Mouse (Mus musculus) heart, embryonic 11.5 days (tissue): ENCODE data around the gene Zfp784. TPM values are rescaled to one million over a fixed set of nuclear protein-coding genes. Genes with fewer than 3 reads are reported as not detected.

Source experiments
- ATAC-seq: fragments of 200-750 bp; cut with Nextera tagmentation; replicated peaks from 2 replicates; pipeline ENCODE4 v1.8.0; 2017; ENCODE audit warnings: moderate library complexity; ENCODE audit not compliant: insufficient number of reproducible peaks, low FRiP score, low TSS enrichment
- H3K27ac ChIP-seq: fragments of 300-500 bp; sonication (generic); 2 replicates; pipeline ENCODE4 v1.5.1; 2014; ENCODE audit warnings: mild to moderate bottlenecking, low read depth, low read length
- H3K27me3 ChIP-seq: fragments of 300-500 bp; sonication (generic); 2 replicates; pipeline ENCODE4 v1.6.1; 2014; ENCODE audit warnings: mild to moderate bottlenecking, low read length, mixed read lengths; ENCODE audit not compliant: control insufficient read depth, insufficient read depth
- H3K36me3 ChIP-seq: fragments of 300-500 bp; sonication (generic); 2 replicates; pipeline ENCODE4 v1.6.1; 2014; ENCODE audit warnings: mild to moderate bottlenecking, low read length, moderate library complexity, mixed read lengths; ENCODE audit not compliant: control insufficient read depth, insufficient read depth
- H3K4me1 ChIP-seq: fragments of 300-500 bp; sonication (generic); 2 replicates; pipeline ENCODE4 v1.6.1; 2014; ENCODE audit warnings: low read length; ENCODE audit not compliant: control insufficient read depth, insufficient read depth
- H3K4me2 ChIP-seq: fragments of 300-500 bp; sonication (generic); 2 replicates; pipeline ENCODE4 v1.6.1; 2014; ENCODE audit warnings: mild to moderate bottlenecking, moderate library complexity
- H3K4me3 ChIP-seq: fragments of 300-500 bp; sonication (generic); 2 replicates; pipeline ENCODE4 v1.5.1; 2014; ENCODE audit warnings: low read depth, low read length
- H3K9ac ChIP-seq: fragments of 300-500 bp; sonication (generic); 2 replicates; pipeline ENCODE4 v1.6.1; 2014; ENCODE audit warnings: mild to moderate bottlenecking, low read depth, low read length, moderate library complexity
- H3K9me3 ChIP-seq: fragments of 300-500 bp; sonication (generic); replicated peaks from 2 replicates; pipeline ENCODE4 v1.6.1; 2016; ENCODE audit warnings: low read length; ENCODE audit not compliant: control insufficient read depth
- WGBS: fragments of 180-500 bp; shearing (Covaris S2); extraction: QIAGEN DNeasy Blood & Tissue Kit; methylation state at CpG from one replicate; pipeline ENCODE4 v1.1.7; 2014; ENCODE audit not compliant: insufficient replicate concordance; 5-methylcytosine and 5-hydroxymethylcytosine counted together
- polyA plus RNA-seq: library from polyadenylated mRNA; unstranded; fragments of >200 nt; fragmentation: Nextera tagmentation; extraction: Ambion mirVana; gene quantifications from 2 replicates; pipeline ENCODE4 v1.2.1, GENCODE M21; 2014

Zfp784 gene
- polyA plus RNA-seq, 1 experiment from 2014 or later: 3.4 TPM

DNA sequence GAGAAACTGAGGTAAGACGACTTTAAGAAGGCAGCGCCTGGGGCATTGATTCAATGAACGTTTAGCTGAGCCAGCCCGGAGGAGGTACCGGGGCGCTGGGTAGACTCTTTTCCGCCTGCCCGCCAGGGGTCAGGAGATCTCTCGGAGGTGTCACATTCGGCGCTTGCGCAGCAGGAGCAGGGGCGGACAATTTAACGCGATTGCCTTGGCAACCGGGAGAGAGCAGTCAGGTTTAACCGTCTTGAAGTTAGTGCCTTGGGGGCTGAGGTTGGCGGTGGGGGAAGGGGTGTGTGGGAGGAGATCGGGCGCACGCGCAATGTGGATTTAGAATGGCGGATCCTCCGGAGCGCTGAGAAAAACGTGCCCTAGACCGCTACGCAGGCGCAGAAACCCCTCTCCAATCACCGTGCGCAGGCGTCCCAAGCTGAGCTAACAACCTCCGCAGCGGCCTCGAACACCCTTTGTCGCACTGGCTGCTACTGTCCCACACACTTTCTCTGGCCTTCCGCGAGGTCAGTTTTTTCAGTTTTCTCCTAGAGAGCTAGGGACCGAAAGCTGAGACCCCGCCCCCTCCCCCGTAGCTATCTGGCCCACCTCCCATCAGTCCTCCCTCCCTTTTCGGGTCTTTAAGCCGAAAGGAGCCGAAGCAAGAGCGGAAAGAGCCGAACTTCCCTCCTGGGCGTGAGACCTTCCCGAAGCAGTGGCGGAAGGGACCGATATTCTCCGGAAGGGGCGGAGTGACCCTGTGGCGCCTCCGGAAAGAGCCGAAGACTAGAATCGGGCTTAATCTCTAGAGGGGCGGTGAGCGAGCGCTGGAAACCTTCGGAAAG, 22.9 kb upstream of the Zfp784 start:
- H3K4me2 ChIP-seq: peak overlapping the region; percentile 87
- no peaks in the 10 kb centered on the region for H3K9me3 ChIP-seq
- H3K36me3 ChIP-seq: no peaks in the 10 kb centered on the region
- H3K4me3 ChIP-seq: peak overlapping the region; percentile 78
- ATAC-seq: peak; percentile 86
- under 1% methylated on average over 60 of the region's 60 CpGs for WGBS
- peak overlapping the region; percentile 99 for H3K27ac ChIP-seq
- peaks cover 21% of the 10 kb centered on the region; the same call in 1 of the 2 replicates for H3K4me1 ChIP-seq
- H3K27me3 ChIP-seq: peaks cover 27% of the 10 kb centered on the region
- peak overlapping the region; percentile 95 for H3K9ac ChIP-seq

DNA sequence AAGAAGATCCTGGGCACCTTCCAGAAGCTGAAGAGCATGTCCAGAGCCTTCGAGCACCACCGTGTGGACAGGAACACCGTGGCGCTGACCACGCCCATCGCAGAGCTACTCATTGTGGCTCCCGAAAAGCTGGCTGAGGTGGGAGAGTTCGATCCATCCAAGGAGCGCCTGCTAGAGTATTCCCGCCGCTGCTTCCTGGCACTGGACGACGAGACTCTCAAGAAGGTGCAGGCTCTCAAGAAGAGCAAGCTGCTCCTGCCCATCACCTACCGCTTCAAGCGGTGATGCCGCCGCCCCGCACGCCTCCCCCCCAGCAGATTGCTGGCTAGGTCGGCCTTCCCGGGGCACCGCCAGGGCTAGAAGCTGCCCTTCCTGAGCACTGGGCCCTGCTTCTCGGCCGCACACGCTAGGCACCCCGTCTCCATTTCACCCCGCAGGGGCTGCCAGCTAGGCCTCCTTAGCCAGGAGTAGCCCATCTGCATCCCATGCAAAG, 22.0 kb upstream of the Zfp784 start:
- no peaks in the 10 kb centered on the region for H3K9me3 ChIP-seq
- H3K4me1 ChIP-seq: peaks cover 16% of the 10 kb centered on the region; the same call in 1 of the 2 replicates
- H3K9ac ChIP-seq: peak overlapping the region; percentile 95
- H3K36me3 ChIP-seq: no peaks in the 10 kb centered on the region
- H3K4me2 ChIP-seq: peak overlapping the region; percentile 87
- 4% methylated on average over 27 of the region's 27 CpGs for WGBS
- peaks cover 36% of the 10 kb centered on the region for H3K27me3 ChIP-seq
- ATAC-seq: no peak
- peak overlapping the region; percentile 78 for H3K4me3 ChIP-seq
- H3K27ac ChIP-seq: peak overlapping the region; percentile 99

DNA sequence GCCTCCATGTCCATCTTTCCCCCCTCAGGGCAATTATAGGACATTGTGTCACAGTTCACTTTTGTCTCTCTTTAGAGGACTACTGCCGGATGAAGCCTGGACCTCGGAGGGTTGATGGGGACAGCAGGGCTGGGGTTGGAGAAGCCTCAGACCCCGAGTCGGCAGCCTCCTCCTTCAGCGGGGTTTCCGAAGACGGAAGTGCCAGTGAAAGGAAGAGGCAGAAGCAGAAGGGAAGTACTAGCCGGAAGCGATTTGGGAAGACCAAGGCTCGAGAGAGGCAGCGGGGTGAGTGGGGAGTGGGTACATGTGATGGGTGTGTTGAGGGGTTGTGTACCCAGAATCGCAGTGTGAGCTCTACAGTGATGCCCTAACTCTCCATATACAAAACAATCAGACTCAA, 21.2 kb upstream of the Zfp784 start:
- H3K9me3 ChIP-seq: no peaks in the 10 kb centered on the region
- no peak for ATAC-seq
- no peak overlapping the region for H3K4me3 ChIP-seq
- H3K4me1 ChIP-seq: peaks cover 16% of the 10 kb centered on the region; the same call in 1 of the 2 replicates
- no peak overlapping the region for H3K27ac ChIP-seq
- WGBS: 90% methylated on average over 12 of the region's 12 CpGs
- no peak overlapping the region; the same call in 1 of the 2 replicates for H3K4me2 ChIP-seq
- H3K27me3 ChIP-seq: peaks cover 45% of the 10 kb centered on the region
- H3K36me3 ChIP-seq: no peaks in the 10 kb centered on the region
- no peak overlapping the region; the same call in 1 of the 2 replicates for H3K9ac ChIP-seq

GRCm38 (mm10) chr7:5058631-5059030, 20.4 kb upstream of the Zfp784 start:
- 81% methylated on average over 1 of the region's 1 CpGs for WGBS
- ATAC-seq: no peak
- Histone ChIP-seq H3K4me1 (peaks cover 20% of the 10 kb centered on the region), H3K4me3 (no peak overlapping the region), H3K27me3 (peaks cover 52% of the 10 kb centered on the region), H3K4me2 (no peak overlapping the region), H3K27ac (no peak overlapping the region), H3K9me3 (no peaks in the 10 kb centered on the region), H3K9ac (no peak overlapping the region), H3K36me3 (no peaks in the 10 kb centered on the region)

GRCm38 (mm10) chr7:5057804-5058203, 19.6 kb upstream of the Zfp784 start:
- H3K27ac ChIP-seq: no peak overlapping the region
- H3K4me1 ChIP-seq: peaks cover 23% of the 10 kb centered on the region
- no peak overlapping the region for H3K4me2 ChIP-seq
- no peak overlapping the region for H3K9ac ChIP-seq
- WGBS: 38% methylated on average over 11 of the region's 11 CpGs
- peaks cover 61% of the 10 kb centered on the region for H3K27me3 ChIP-seq
- H3K9me3 ChIP-seq: no peaks in the 10 kb centered on the region
- no peak overlapping the region for H3K4me3 ChIP-seq
- no peak for ATAC-seq
- no peaks in the 10 kb centered on the region for H3K36me3 ChIP-seq

GRCm38 (mm10) chr7:5057381-5057780, 19.1 kb upstream of the Zfp784 start:
- WGBS: 41% methylated on average over 8 of the region's 8 CpGs
- no peak overlapping the region for H3K9ac ChIP-seq
- no peak for ATAC-seq

DNA sequence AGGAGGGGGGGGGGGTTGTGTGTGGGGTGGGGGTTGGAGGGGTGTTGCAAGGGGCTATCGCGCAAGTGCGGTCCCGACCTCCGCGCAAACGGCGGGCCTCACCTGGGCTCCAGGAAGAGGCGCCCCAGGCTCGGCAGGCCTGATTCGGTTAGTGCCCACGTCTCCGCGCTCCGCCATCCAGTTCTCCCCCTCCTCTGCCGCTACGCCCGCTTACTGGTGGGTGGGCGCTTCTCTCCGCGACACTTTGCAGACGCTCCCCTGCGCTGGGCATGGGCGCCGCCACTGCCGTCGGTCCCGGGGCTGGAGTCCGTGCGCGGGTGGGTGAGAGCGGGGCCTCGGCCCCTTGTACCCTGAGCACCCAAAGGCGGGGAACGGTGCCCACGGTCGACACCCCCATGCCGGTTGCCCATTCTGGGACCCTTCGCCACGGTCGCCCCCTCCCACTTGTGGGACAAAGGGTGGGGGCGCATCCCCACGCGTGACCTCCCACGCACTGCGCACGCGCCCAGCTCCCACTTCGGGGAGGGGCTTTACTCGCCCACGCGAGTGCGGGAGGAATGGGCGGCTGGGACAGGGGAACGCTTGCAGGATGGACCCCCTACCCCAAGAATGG, 18.5 kb upstream of the Zfp784 start:
- WGBS: 3% methylated on average over 50 of the region's 55 CpGs
- H3K4me1 ChIP-seq: peaks cover 28% of the 10 kb centered on the region
- H3K4me2 ChIP-seq: peak overlapping the region; percentile 63
- peak overlapping the region; percentile 45 for H3K4me3 ChIP-seq
- peaks cover 69% of the 10 kb centered on the region for H3K27me3 ChIP-seq
- H3K27ac ChIP-seq: no peak overlapping the region
- H3K36me3 ChIP-seq: no peaks in the 10 kb centered on the region
- H3K9me3 ChIP-seq: no peaks in the 10 kb centered on the region
- ATAC-seq: no peak
- peak overlapping the region; percentile 66 for H3K9ac ChIP-seq

More at GRCm38 (mm10) chr7:5057381-5057780, 19.1 kb upstream of the Zfp784 start:
- Histone ChIP-seq H3K27me3 (peaks cover 65% of the 10 kb centered on the region), H3K27ac (no peak overlapping the region), H3K36me3 (no peaks in the 10 kb centered on the region), H3K4me3 (peak overlapping the region; percentile 45; the same call in 1 of the 2 replicates), H3K4me1 (peaks cover 27% of the 10 kb centered on the region), H3K9me3 (no peaks in the 10 kb centered on the region), H3K4me2 (peak overlapping the region; percentile 63)

DNA sequence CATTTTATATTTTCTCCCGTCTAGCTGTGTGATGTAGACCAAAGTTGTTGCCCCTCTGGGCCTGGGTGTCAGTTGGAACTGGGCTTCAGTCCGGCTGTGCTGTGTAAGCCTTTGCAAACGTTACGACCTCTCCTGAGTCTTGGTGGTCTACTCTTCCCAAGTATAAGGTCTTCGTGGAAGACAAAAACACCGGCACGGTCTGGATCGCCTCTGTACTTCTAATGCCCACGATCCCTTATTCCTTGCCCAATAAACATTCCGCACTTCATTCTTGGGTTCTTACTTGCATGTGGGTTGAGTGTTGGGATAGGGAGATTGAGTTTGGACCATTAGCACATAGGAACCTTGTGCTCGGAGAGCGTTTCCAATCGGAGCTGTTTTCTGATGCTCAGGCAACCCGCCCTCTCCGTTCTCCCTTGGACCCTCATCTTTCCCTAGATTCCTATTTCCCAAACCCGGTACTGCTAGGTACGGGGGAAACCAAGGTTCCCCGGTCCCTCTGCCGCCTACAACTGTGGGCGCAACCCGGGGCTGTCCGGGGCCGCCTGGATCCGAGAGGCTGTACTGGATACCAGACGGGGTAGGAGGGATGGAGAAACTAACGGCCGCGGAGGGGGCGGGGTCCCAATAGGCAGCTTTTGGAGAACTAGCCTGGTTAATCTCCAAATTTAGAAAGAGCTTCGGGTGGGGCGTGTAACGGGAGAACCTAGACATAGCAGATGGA, 15.4 kb upstream of the Zfp784 start:
- Histone ChIP-seq H3K27me3 (peaks cover 68% of the 10 kb centered on the region), H3K4me1 (peaks cover 22% of the 10 kb centered on the region), H3K9ac (no peak overlapping the region), H3K9me3 (no peaks in the 10 kb centered on the region), H3K4me3 (peak overlapping the region; percentile 80), H3K36me3 (no peaks in the 10 kb centered on the region), H3K4me2 (peak overlapping the region; percentile 79), H3K27ac (no peak overlapping the region)
- 9% methylated on average over 32 of the region's 32 CpGs for WGBS
- ATAC-seq: no peak
